Mouse (Mus musculus) neural tube, embryonic 11.5 days (tissue): Measurements from ENCODE around the gene Pkdrej. TPM values are rescaled to one million over a fixed set of nuclear protein-coding genes. Genes with fewer than 3 reads are reported as not detected.

Source experiments
- ATAC-seq: fragments of 200-750 bp; cut with Nextera tagmentation; 2 replicates; pipeline ENCODE4 v1.8.0; 2017; ENCODE audit warnings: moderate number of reproducible peaks, mild to moderate bottlenecking, moderate TSS enrichment, moderate library complexity; ENCODE audit not compliant: insufficient read depth, low FRiP score, low TSS enrichment
- DNase-seq: peaks from one replicate; pipeline ENCODE4 v3.0.0-alpha.2; 2015; ENCODE audit warnings: low spot score
- H3K27ac ChIP-seq: fragments of 300-500 bp; sonication (generic); 2 replicates; pipeline ENCODE4 v1.5.1; 2014; ENCODE audit warnings: low read depth, mild to moderate bottlenecking, low read length
- H3K27me3 ChIP-seq: fragments of 300-500 bp; sonication (generic); 2 replicates; pipeline ENCODE4 v1.6.1; 2014; ENCODE audit warnings: mild to moderate bottlenecking, low read length, mixed read lengths; ENCODE audit not compliant: control insufficient read depth, insufficient read depth
- H3K36me3 ChIP-seq: fragments of 300-500 bp; sonication (generic); 2 replicates; pipeline ENCODE4 v1.6.1; 2014; ENCODE audit warnings: mild to moderate bottlenecking, low read length, moderate library complexity, mixed read lengths; ENCODE audit not compliant: control insufficient read depth, insufficient read depth
- H3K4me1 ChIP-seq: fragments of 300-500 bp; sonication (generic); 2 replicates; pipeline ENCODE4 v1.6.1; 2014; ENCODE audit warnings: low read length, mixed read lengths; ENCODE audit not compliant: control insufficient read depth, insufficient read depth
- H3K4me2 ChIP-seq: fragments of 300-500 bp; sonication (generic); 2 replicates; pipeline ENCODE4 v1.6.1; 2014; ENCODE audit warnings: low read depth, mild to moderate bottlenecking, moderate library complexity
- H3K4me3 ChIP-seq: fragments of 300-500 bp; sonication (generic); 2 replicates; pipeline ENCODE4 v1.5.1; 2014; ENCODE audit warnings: low read depth, low read length
- H3K9ac ChIP-seq: fragments of 300-500 bp; sonication (generic); 2 replicates; pipeline ENCODE4 v1.6.1; 2014; ENCODE audit warnings: mild to moderate bottlenecking, low read length
- H3K9me3 ChIP-seq: fragments of 300-500 bp; sonication (generic); 2 replicates; pipeline ENCODE4 v1.6.1; 2016; ENCODE audit warnings: low read length; ENCODE audit not compliant: control insufficient read depth
- WGBS: fragments of 180-500 bp; shearing (Covaris S2); extraction: QIAGEN DNeasy Blood & Tissue Kit; methylation state at CpG from one replicate; pipeline ENCODE4 v1.1.7; 2014; 5-methylcytosine and 5-hydroxymethylcytosine counted together
- polyA plus RNA-seq: library from polyadenylated mRNA; unstranded; fragments of >200 nt; fragmentation: Nextera tagmentation; extraction: Ambion mirVana; gene quantifications from 2 replicates; pipeline ENCODE4 v1.2.1, GENCODE M21; 2014

Pkdrej gene
- polyA plus RNA-seq, 1 experiment from 2014 or later = 0.09 TPM

GRCm38 (mm10) chr15:85771306-85772121 lies 50.0 kb downstream of the Pkdrej start:
- 85% methylated on average over 17 of the region's 17 CpGs for WGBS
- Histone ChIP-seq H3K27ac (no peak overlapping the region), H3K9ac (no peak overlapping the region), H3K9me3 (no peaks in the 10 kb centered on the region), H3K4me3 (no peak overlapping the region), H3K27me3 (no peaks in the 10 kb centered on the region), H3K4me2 (no peak overlapping the region), H3K36me3 (no peaks in the 10 kb centered on the region), H3K4me1 (no peaks in the 10 kb centered on the region)
- DNase-seq = no peak
- no peak for ATAC-seq

- Histone ChIP-seq H3K4me3 (no peak overlapping the region), H3K27me3 (no peaks in the 10 kb centered on the region), H3K36me3 (no peaks in the 10 kb centered on the region), H3K4me1 (no peaks in the 10 kb centered on the region), H3K9me3 (no peaks in the 10 kb centered on the region), H3K27ac (no peak overlapping the region), H3K9ac (no peak overlapping the region), H3K4me2 (no peak overlapping the region)
- DNase-seq (no peak), ATAC-seq (no peak)
- WGBS = 92% methylated on average over 8 of the region's 8 CpGs
Observed at GRCm38 (mm10) chr15:85768991-85769390, 52.5 kb downstream of the Pkdrej start.

GRCm38 (mm10) chr15:85766677-85767076 lies 54.9 kb downstream of the Pkdrej start:
- ATAC-seq (no peak), DNase-seq (no peak)
- Histone ChIP-seq H3K4me3 (no peak overlapping the region), H3K9me3 (no peaks in the 10 kb centered on the region), H3K36me3 (no peaks in the 10 kb centered on the region), H3K4me2 (no peak overlapping the region), H3K4me1 (no peaks in the 10 kb centered on the region), H3K9ac (no peak overlapping the region), H3K27me3 (no peaks in the 10 kb centered on the region), H3K27ac (no peak overlapping the region)
- WGBS = 94% methylated on average over 5 of the region's 5 CpGs

DNA sequence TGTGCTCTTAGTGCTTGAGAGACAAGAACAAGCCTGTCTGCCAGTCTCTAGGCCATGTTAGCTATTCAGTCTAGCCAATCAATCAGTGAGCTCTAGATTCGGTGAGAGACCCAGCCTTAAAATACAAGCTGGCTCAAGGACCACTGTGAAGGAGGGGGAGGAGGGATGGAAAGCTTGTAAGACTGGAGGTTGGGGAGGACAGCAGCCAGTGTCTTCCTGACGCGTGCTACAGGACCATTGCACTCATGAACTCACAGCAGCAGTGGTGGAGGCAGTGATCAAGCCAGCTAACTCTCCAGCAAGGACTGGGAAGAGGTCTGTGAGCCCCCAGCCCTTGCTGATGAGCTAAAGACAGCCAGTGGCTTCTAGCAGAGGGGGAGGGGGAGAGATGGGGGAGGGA lies 56.5 kb downstream of the Pkdrej start:
- no peaks in the 10 kb centered on the region for H3K36me3 ChIP-seq
- H3K4me3 ChIP-seq = no peak overlapping the region
- WGBS = 51% methylated on average over 3 of the region's 3 CpGs
- no peak overlapping the region for H3K9ac ChIP-seq
- no peaks in the 10 kb centered on the region for H3K4me1 ChIP-seq
- H3K4me2 ChIP-seq = no peak overlapping the region
- H3K9me3 ChIP-seq = no peaks in the 10 kb centered on the region
- DNase-seq (no peak), ATAC-seq (no peak)
- H3K27me3 ChIP-seq = no peaks in the 10 kb centered on the region
- no peak overlapping the region for H3K27ac ChIP-seq

Other genes starting within 250 kb of the Pkdrej start
- 81.7 and 85.1 TPM in 2 replicates for gene Wnt7b, start 239.3 kb downstream of the Pkdrej start, polyA plus RNA-seq
- gene Ppara, start 86.8 kb downstream of the Pkdrej start, polyA plus RNA-seq = 0.07 and 0.25 TPM in 2 replicates
- 23.0 and 25.8 TPM in 2 replicates for gene Cdpf1, start 10.0 kb downstream of the Pkdrej start, polyA plus RNA-seq
- 2.9 and 3.9 TPM in 2 replicates for gene Ttc38, start 10.6 kb upstream of the Pkdrej start, polyA plus RNA-seq
- gene Gtse1, start 38.0 kb upstream of the Pkdrej start, polyA plus RNA-seq = 37.1 and 40.3 TPM in 2 replicates
- gene Trmu, start 57.6 kb upstream of the Pkdrej start, polyA plus RNA-seq = 32.4 and 34.0 TPM in 2 replicates
- gene Celsr1, start 212.0 kb upstream of the Pkdrej start, polyA plus RNA-seq = 5.1 and 5.4 TPM in 2 replicates
- gene Gramd4, start 236.0 kb upstream of the Pkdrej start, polyA plus RNA-seq = 10.5 and 11.7 TPM in 2 replicates